Mouse (Mus musculus): ENCODE data around the gene Lamtor4.
A peak's percentile ranks its signal among the peaks of the same experiment; 100 is the strongest.

Gene Lamtor4

DNA sequence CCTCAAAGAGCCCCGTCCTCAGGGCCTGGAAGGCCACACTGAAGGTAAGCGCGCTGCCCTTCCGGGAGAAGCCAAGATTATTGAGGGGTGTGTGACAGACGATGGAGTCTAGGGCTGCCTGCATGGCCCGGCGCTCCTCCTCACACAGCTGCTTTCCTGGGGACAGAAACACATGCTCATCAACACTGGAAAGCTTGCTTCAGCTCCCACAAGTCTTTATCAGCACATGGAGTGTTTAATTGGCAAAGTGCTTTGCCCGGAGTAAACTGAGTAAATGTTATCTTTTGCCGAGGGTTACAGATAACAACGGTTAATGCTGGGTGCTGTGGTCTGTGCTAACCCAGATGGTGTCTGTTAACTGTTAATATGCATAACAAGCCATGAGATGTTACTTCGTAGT is 5.6 kb downstream of the Lamtor4 start:
- no peak for DNase-seq

DNA sequence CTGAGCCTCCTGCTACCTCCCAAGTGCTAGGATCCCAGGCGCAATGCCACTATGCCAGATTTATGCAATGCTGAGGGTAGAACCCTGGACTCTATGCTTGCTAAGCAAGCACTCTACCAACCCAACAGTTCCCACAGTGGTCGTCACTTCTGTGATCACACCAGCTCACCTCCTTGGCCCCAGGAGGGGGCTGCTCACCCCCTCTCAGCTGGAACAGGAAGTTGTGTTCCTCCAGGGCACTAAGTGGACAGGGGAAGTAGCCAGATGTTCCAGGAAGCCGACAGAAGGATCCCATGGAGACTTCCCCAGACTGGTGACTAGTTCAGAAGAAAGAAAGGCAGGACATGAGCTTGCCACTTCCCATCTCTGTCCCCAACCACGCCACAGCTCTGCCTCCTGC is 6.7 kb downstream of the Lamtor4 start:
- DNase-seq = no peak

DNA sequence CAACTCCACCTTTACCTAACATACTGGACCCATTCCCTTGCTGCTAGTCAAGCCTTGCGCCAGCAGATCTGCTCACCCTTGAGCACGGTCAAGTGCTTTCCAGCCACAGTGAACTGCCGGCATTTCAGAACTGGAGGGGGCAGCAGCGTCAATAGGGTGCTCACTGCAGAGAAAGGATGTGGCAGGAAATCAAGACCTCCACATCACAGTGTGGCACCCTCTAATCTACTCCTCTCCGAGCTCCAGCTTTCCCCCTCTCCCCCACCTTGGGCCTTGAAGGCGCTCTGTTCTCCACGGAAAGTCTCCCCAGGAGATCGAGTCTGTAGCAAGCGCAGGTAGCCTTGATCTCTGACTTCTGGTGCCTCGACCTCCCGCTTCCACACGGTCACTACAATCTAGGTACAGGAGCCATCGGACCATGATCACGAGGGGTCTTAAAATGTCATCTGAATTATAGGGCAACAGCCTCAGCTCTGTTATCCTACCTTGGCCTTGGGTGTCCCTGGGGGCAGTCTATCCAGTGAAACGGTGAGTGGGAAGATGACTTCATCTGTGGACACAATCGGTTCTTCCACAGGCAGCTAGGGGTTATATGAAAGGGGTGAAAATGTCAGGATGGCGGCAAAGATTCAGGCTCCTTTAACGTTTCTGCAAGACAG is 7.4 kb downstream of the Lamtor4 start:
- no peak for DNase-seq

DNA sequence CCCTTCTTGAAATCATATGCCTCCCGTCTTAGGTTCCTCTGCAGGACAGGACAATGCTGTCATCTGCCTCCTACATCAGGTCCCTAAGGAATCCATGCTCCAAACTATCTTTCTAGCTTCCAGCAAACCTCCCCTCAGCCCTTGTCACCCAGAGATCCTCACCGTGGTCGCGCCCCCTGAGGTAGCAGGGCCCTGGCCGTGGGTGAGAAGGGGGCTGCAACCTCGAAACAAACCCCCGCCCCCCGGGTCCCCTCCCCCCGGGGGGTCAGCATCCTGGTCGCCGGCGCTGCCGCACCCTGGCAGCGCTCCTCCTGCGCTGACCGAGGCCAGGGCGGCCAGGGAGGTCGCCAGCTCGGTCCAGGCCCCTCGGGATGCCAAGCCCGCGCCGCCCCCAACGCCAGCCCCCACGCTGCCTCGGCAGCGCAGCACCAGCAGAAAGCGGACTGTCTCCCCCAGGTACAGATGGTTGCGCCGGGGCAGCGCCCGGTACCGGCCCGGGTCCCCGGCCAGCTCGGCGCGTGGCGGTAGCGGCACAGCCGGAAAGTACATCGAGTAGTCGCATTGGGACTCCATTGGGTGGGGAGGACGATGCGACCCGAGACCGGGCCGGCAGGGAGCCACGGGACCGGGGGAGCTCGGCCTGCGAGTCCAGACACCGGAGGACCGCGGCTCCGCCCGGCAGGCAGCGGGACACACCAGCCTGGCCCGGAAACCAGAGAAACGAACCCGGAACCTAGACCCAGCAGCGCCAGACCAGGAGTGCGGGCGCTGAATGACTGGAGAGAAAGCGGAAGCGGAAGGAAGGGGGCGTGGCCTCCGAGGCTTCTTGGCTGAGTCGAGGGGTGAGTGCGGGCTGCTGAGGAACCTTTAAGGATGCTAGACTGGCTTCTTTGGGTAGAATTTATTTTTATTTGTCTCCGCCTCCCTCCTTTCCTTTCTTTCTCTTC is 8.3 kb downstream of the Lamtor4 start, which contains the start of gene BC037034:
TSS of gene BC037034 (minus strand) at position 774 of the 947 bp plus-strand sequence.
- peak; percentile 97 for DNase-seq

DNA sequence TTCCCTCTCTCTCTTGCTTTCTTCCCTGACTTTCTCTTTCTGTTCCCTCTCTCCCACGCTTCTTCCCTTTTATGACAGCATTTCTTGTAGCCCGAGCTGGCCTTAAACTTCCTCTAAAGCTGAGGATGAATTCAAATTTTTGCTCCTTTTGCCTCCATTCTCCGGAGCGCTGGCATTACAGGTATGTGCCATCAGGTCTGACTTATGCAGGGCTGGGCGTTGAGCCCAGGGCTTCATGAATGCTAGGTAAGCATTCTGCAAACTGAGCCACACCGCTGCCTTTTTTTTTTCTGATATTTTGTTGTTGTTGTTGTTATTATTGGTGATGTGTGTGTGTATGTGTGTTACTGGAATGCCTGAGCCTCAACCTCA is 8.9 kb downstream of the Lamtor4 start:
- DNase-seq = no peak

DNA sequence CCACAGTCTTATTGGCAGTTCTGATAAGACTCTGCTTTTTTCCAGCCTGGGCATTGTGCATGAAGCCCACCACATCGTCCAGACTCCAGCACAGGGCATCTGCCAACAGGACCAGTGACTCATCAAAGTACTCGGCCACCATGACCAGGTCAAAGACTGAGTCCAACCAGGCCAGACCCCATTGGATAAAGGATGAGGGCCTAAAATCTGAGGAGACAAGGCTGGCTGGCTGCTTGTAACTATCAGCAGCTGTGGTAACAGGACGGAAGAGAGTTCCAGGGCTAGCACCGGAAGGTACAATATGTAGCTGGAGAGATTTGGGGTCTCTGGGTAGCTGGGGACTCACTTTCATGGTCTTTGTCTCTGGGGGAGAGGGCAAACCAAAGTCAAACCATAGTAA is 10.4 kb downstream of the Lamtor4 start:
- no peak for DNase-seq

DNA sequence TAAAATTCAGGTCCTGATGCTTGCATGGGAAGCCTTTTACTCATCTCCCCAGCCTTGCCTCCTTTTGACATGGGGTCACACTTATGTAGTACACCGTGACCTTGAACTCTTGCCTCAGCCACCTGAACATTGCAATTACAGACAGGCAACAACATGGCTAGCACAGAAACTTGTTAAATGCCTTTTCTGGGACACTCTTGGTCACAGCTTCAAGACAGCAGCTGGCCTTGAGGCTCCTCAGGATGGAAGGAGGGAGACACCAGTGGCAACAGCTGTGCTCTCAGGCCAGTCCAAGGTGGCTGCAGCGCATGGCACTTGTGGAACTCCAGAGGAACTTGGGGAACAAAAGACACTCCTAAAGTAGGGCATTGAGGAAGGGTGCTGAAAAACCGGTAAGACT is 11.8 kb downstream of the Lamtor4 start:
- no peak for DNase-seq

DNA sequence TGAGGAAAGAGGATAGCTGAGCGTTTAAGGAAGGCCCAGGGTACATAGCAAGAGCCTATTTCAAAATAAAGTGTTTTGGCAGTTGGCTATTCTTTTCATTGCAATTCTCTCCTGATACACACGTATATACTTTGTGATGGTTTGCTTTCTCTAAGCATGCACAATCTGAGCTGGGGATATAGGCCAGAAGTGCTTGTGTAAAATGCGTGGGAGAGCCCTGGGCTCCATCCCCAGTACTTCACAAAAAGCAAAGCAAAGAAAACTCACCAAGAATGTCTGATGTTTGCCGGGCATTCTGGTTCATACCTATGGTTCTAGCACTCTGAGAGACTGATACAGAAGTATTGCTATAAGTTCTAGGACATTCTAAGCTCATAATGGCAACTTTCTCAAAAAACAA is 13.7 kb downstream of the Lamtor4 start:
- DNase-seq = no peak

DNA sequence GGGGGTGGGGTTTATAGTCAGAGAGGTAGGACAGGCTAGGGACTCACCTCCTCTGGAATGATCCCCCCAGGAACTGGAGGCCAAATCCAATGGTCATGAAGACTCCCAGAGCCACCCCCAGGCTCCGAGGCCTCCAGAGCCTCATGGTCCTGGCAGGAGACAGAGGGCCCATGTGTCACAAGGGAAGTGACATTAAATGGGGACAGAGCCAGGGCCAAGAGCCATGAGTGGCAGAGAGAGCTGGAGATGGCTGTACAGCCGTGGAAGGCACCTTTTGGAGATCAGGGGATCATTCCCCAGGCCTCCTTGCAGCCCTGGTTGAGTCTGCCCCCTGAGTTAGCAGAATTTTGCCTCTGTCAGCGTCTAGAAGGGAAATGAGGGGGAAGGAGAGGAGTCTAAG is 15.9 kb downstream of the Lamtor4 start:
- DNase-seq = no peak

DNA sequence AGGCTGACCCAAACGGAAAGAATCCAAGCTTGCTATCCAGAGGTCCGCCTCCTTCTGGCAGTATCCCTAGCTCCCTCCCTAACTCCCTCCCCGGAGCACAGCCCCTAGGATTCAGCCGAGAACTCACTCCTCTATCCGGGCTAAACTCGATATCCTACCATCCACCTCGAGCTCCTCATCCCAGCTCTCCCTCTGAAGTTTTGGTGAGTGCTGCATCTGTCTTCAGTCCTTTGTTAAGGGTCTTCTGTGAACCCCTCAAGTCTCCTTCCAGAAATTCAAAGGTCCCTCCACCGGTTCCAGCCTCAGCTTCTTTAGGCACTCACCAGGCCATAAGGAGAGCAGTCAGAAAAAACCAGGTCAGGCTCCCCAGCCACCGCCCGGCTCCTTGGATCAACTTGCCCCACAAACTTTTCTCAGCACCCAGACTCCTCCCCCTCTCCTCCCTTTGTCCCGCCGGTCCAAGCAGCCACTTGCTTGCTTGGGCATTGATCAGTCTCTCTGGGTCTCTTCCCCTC is 17.2 kb downstream of the Lamtor4 start, which contains the start of gene Gal3st4:
TSS of gene Gal3st4 (minus strand) at position 432 of the 515 bp plus-strand sequence.
- no peak for DNase-seq

DNA sequence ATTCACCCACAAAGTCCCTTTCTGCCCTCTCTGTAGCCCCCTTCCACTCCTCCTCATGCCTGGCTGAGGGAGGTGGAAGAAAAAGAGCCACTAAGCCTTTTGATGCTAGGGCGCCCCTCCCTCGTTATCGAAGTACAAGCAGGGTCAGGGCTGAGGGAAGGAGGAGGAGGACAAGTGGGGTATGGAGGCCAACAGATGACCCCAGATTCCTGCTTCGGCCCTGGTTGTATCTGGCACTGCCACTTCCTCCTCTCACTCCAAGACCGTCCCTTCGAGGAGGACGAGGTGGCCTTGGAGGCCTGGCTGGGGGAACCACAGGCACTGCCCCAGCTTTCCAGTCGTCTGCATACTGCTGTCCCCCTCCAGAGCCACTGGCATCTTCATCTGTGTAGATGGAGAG is 18.9 kb downstream of the Lamtor4 start:
- no peak for DNase-seq

DNA sequence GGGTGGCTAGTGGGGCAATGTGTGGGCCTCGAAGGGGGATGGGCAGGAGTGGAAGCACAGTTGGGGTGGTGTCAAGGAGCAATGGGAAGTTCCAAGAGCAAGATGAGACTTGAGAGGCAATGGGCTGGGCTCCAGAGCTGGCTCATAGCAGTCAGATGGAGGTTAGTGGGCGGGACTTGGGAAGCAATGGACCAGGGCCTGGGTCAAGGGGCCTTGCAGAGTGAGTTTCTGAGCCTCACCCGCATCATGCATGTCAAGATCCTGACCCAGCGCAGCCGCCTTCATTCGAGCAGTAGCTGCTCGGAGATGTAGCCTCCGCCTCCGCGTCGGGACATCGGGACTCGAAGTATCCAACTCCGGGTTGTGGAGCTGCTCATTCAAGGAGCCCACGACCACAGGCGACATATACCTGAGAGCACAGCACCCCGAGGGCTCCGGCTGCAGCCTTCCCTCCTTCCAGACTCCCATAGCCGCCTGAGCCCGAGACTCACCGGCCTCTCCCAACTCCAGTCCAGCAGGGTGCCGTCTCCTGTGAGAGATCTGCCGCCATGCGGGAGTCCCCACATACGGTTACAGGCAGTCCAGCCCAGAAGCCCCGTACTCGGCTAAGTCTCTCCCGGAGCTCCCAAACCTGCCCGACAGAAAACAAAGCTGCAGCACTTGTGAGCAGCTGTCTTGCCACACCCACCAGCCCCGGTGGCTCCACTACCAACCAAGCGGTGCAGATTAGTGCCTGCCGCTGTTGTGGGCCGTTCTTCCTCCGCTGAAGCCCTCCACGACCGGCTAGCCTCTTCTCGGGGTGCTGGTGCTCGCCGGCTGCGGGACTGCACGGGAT is 20.2 kb downstream of the Lamtor4 start:
- no peak for DNase-seq

DNA sequence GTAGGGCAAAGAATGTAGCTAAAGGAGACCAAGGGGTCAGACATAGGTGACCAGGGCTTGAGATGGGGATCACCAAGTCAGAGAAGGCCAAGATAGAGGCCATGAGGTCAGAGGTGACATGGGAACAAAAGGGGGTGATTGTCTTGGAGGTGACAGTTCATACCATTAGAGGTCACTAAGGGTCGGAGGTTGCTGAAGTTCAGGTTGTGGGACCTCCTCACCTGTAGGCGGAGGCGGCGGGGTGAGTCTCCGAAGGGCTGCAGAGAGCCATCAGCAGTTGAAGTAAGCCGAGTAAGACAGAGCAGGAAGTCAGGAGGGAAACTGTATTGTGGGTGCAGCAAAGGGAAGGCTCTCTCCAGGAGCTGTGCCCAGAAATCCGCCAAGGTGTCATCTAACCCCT is 22.7 kb downstream of the Lamtor4 start:
- DNase-seq = no peak

DNA sequence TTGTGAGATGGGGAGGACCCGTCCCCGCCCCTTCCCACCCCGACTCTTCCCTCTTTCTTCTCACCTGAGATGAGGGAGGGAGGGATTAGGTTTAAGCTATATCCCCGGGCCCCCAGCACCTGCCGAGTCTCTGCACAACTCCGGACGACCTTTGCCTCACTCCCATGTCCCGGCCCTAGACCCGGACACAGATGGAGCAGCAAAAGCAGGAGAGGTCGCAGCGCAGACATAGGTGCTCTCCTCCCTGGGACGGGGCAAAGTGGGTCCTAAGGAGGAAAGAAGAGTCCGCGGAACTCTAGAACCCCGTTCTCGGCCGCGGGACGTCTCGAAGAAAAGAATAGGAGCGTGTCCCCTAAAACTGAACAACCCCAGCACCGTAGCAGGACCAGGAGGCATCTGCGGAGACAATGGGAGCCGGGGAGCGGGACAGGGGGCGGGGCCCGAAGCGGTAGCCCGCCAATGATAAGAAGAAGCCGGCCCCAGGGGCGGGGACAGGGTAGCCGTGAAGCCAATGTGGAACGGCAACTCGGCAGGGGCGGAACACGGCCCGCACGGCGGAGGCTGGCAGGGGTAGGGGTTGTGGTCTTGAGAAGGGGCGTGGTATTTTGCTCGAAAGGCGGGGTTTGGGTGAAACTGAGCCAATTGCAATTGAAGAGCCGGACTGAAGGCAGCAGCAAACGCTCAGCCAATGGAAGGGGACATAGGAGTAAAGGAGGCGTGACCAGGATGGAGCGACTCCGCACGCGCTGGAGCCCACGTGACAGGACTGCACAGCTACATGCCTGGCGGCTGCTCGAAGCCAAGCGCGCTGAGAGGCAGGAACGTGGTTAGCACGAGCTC is 24.5 kb downstream of the Lamtor4 start, which contains the start of the genes Gm43720, Gpc2 and Stag3:
TSS of gene Gm43720 (minus strand) at position 374 of the 840 bp plus-strand sequence.
TSS of gene Gpc2 (minus strand) at position 421 of the 840 bp plus-strand sequence.
TSS of gene Stag3 (plus strand) at position 656 of the 840 bp plus-strand sequence.
- DNase-seq = peak; percentile 95 to 98

DNA sequence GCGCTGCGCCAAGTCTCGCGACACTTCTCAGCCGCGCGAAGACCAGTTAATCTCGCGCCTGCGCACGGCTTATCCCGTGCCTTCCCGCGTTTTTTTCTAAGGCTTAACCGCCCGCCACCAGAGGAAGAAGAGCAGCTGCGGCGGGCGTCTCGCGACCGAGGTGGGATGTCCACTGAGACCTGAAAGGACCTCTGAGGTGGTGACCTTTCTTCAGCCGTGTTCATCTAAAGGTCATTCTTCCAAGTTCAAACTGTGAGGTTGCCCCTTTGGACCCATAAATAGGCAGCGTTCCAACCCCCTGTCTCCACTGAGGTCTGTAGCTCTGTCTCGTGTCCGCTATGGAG is 25.1 kb downstream of the Lamtor4 start:
- DNase-seq = no peak

DNA sequence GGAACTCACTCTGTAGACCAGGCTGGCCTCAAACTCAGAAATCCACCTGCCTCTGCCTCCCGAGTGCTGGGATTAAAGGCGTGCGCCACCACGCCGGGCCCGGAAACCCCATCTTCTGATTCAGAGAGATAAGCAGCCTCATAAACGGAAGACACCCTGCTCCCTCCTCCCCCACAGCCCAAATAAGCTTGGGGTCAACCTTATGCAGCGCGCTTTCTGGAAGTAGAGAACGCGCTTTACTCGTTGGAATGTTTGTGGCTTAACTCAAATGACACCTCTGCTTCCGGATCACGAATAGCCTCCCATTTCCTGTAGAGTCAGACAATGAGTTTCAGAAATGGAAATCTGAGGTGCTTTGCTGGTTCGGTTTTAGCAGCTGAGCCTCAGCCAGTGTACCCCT is 25.5 kb downstream of the Lamtor4 start:
- no peak for DNase-seq

DNA sequence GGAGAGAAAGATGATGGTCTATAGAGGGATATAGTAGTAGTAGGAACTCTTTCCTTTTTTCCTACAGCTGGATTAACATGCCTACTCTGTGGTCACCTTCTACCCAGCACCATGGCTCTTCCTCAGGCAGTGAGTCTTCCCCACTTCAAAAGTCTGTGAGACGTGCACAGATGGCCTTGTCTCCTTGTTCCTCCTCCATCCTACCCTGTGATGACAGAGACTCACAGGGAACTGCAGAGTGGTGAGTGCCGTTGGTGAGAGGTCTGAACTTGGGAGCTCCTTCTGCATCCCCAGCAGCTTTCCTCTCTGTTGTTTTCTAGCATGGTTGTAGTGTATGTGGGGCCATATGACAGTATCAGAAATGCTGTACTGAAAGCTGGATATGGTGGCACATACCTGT is 26.5 kb downstream of the Lamtor4 start:
- no peak for DNase-seq

DNA sequence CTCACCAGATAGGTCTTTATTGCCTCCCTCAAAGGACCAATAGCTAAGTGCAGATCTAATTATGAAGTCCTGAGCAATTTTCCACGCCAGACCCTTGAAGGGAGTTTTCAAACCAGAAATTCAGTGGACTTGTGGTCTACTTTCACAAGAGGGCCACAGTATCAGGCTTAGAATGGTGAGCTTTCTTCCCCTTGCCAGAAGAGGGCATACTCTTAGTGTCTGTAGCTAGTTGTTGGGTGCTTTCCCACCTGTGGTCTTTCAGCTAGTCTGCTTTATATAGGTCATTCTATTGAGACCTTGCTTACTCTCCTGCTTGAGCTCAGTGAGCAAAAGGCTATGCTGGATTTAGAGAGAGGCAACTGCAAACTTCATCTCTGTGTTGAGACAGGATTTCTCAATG is 28.3 kb downstream of the Lamtor4 start:
- DNase-seq = no peak

DNA sequence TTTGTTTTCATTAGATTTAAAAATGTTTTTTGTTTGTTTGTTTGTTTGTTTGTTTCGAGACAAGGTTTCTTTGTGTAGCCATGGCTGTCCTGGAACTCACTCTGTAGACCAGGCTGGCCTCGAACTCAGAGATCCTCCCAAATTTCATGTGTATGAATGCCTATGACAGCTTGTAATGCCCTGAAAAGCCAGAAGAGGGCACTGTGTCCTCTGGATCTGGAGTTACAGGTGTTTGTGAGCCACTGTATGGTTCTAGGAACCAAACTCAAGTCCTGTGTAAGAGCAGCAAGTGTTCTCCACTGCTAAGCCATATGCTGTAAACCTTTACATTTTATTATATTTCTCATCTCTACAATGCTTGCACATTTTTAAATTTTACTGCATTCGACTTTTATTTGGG is 32.6 kb downstream of the Lamtor4 start:
- no peak for DNase-seq

DNA sequence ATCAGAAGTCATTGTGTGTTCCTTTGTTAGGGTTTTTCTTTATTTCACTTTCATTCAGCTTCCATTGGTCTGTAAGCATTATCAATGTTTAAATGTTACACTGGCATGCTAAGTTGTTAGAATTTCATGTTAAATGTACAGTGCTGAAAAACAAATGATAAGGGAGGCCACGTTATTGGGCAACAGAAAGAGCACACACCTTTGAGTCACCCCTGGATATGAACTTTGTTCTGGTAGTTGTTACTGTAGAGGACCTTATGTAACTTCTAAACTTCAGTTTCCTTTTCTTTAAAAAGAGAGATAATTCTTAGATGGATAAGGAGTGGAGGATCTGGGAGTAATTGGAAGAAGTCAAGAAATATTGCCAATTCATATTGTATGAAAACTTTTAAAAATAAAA is 36.4 kb downstream of the Lamtor4 start:
- no peak for DNase-seq

DNA sequence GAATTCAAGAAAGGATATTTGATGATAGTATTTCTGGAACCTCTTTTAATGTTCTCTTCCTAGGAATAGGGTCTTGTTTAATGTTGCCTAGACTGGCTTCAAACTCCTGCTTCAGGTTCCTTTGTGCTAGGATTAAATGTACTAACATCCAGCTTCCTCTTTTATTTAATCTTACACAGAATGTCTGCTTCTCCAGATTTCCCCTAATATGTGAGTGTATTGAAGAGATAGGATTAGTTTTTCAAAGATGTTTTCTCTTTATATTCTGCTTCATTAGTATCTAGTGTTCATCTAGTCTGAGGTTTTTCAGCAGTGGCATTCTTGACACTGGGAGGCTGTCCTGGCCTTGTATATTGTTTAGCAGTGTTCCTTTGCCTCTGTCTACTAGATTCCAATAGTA is 38.9 kb downstream of the Lamtor4 start:
- no peak for DNase-seq

DNA sequence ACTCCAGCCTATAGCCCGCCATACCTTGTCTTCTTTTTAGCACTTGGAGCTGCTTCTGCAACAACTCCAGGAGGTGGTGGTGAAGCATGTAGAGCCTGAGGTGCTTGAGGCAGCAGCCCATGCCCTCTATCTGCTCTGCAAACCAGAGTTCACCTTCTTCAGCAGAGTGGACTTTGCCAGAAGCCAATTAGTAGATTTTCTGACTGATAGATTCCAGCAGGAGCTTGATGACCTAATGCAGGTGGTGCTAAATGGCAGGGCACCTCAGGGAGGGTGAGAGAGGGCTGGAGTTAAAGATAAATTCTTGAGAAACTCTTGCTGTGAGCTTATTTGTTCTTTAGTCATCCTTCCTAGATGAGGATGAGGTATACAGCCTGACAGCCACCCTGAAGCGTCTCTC is 44.3 kb downstream of the Lamtor4 start:
- no peak for DNase-seq
